Mouse (Mus musculus) ES-Bruce4 (cell line): Measurements from ENCODE around the gene Prrx2.

Experiments
- CTCF ChIP-seq: IDR thresholded peaks from one replicate; pipeline ENCODE4 v1.8.1; 2011; ENCODE audit warnings: low read depth, low read length
- EP300 ChIP-seq: IDR thresholded peaks from 2 replicates; pipeline ENCODE4 v1.6.1; 2011; ENCODE audit warnings: low read depth, low read length; ENCODE audit not compliant: insufficient read depth
- POLR2A ChIP-seq: IDR thresholded peaks from one replicate; pipeline ENCODE4 v1.8.1; 2011; ENCODE audit warnings: low read length; ENCODE audit not compliant: insufficient read depth

DNA sequence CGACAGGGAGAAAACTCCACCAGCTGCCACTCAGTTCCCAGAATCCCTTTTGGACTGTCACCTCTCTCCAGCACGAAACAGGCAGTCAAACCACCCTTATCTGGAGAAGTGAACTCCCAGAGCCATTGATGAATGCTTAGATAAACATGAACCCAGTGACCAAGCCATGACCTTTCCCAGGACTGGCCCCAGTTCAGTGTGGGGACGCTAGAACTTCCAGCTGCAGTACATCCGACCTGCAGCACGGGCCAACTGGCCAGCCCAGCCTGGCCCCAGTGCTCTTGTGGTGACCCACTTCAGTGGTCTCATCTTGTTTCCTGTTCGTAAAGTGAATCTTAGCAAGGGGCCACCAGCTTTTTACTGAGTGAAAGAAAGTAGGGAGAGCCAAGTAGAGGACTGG, 58.6 kb downstream of the Prrx2 start:
- TF ChIP-seq CTCF (no peak), EP300 (no peak), POLR2A (no peak)
